Mouse (Mus musculus): ENCODE results near the gene Eml4. TPM values are rescaled to one million over a fixed set of nuclear protein-coding genes. Genes with fewer than 3 reads are reported as not detected.

The Eml4 gene
- polyA plus RNA-seq, 1 experiment from 2014 or later = 24.9 TPM

- ChIA-PET POLR2A (interaction anchor here (1.2 kb wide), 1 partner anchor 37 kb away, joined by 4 read pairs; no protein-coding TSS in a partner anchor), CTCF (interaction anchor here (0.6 to 1.4 kb wide), 4 partner anchors 8 to 56 kb away, joined by 3 to 4 read pairs (median 3); no protein-coding TSS in a partner anchor)
- in situ Hi-C loops (cut with MboI; ENCODE audit: low pct_unique_long_range_greater_than_20kb) = no loop called here
- no peak for TF ChIP-seq CTCF (IDR thresholded peaks at IDR 0.05)
- no peaks in the 10 kb centered on the region for H3K27me3 ChIP-seq
- DNase-seq (ENCODE audit: low read depth, low spot score) (no peak), ATAC-seq (no peak)
Measured at GRCm38 (mm10) chr17:83313046-83313689, 37.6 kb upstream of the Eml4 start.

GRCm38 (mm10) chr17:83315476-83315875 lies 35.3 kb upstream of the Eml4 start:
- in situ Hi-C loops (cut with MboI; ENCODE audit: low pct_unique_long_range_greater_than_20kb) = no loop called here
- ChIA-PET CTCF (interaction anchor here (1.5 kb wide), 1 partner anchor 12 kb away, joined by 3 read pairs; no protein-coding TSS in a partner anchor), POLR2A (no interaction called here)
- no peaks in the 10 kb centered on the region for H3K27me3 ChIP-seq
- TF ChIP-seq CTCF (IDR thresholded peaks at IDR 0.05) = no peak
- DNase-seq (ENCODE audit: low read depth, low spot score) (no peak), ATAC-seq (no peak)

GRCm38 (mm10) chr17:83322621-83323335 lies 28.0 kb upstream of the Eml4 start:
- ChIA-PET CTCF (interaction anchor here (1.4 to 1.8 kb wide), 2 partner anchors 10 to 15 kb away, joined by 3 to 4 read pairs; no protein-coding TSS in a partner anchor), POLR2A (interaction anchor here (0.6 kb wide), 1 partner anchor 164 kb away, joined by 4 read pairs; no protein-coding TSS in a partner anchor)
- H3K27me3 ChIP-seq = no peaks in the 10 kb centered on the region
- TF ChIP-seq CTCF (IDR thresholded peaks at IDR 0.05) = no peak
- DNase-seq (ENCODE audit: low read depth, low spot score) = no peak
- ATAC-seq = no peak
- in situ Hi-C loops (cut with MboI; ENCODE audit: low pct_unique_long_range_greater_than_20kb) = no loop called here

GRCm38 (mm10) chr17:83323410-83324268 lies 27.1 kb upstream of the Eml4 start:
- H3K27me3 ChIP-seq = no peaks in the 10 kb centered on the region
- ChIA-PET POLR2A (interaction anchor here (0.6 kb wide), 2 partner anchors 163 to 531 kb away, joined by 4 read pairs; no protein-coding TSS in a partner anchor), CTCF (interaction anchor here (1.0 to 1.8 kb wide), 3 partner anchors 11 to 31 kb away, joined by 3 to 4 read pairs (median 3); no protein-coding TSS in a partner anchor)
- peak; percentile 64 for DNase-seq (ENCODE audit: low read depth, low spot score)
- in situ Hi-C loops (cut with MboI; ENCODE audit: low pct_unique_long_range_greater_than_20kb) = no loop called here
- ATAC-seq = peak; percentile 89
- no peak for TF ChIP-seq CTCF (IDR thresholded peaks at IDR 0.05)

- in situ Hi-C loops (cut with MboI; ENCODE audit: low pct_unique_long_range_greater_than_20kb) = no loop called here
- CTCF ChIA-PET = interaction anchor here (1.0 to 1.8 kb wide), 3 partner anchors 11 to 31 kb away, joined by 3 to 4 read pairs (median 3); no protein-coding TSS in a partner anchor
- no peak for DNase-seq (ENCODE audit: low read depth, low spot score)
- TF ChIP-seq CTCF (IDR thresholded peaks at IDR 0.05) = no peak
- POLR2A ChIA-PET = interaction anchor here (0.6 kb wide), 1 partner anchor 530 kb away, joined by 4 read pairs; no protein-coding TSS in a partner anchor
- ATAC-seq = no peak
- H3K27me3 ChIP-seq = no peaks in the 10 kb centered on the region
Measured at GRCm38 (mm10) chr17:83324269-83324616, 26.5 kb upstream of the Eml4 start.

GRCm38 (mm10) chr17:83335183-83335584 lies 15.5 kb upstream of the Eml4 start:
- DNase-seq (ENCODE audit: low read depth, low spot score) (no peak), ATAC-seq (no peak)
- no peak for TF ChIP-seq CTCF (IDR thresholded peaks at IDR 0.05)
- H3K27me3 ChIP-seq = no peaks in the 10 kb centered on the region
- CTCF ChIA-PET = interaction anchor here (0.9 kb wide), 1 partner anchor 25 kb away, joined by 3 read pairs; no protein-coding TSS in a partner anchor
- in situ Hi-C loops (cut with MboI; ENCODE audit: low pct_unique_long_range_greater_than_20kb) = no loop called here
- POLR2A ChIA-PET = no interaction called here

GRCm38 (mm10) chr17:83337051-83337898 lies 13.5 kb upstream of the Eml4 start:
- POLR2A ChIA-PET = interaction anchor here (0.7 kb wide), 1 partner anchor 176 kb away, joined by 5 read pairs; no protein-coding TSS in a partner anchor
- CTCF ChIA-PET = interaction anchor here (1.4 to 2.1 kb wide), 4 partner anchors 9 to 13 kb away, joined by 3 to 6 read pairs (median 4); no protein-coding TSS in a partner anchor
- no peaks in the 10 kb centered on the region for H3K27me3 ChIP-seq
- in situ Hi-C loops (cut with MboI; ENCODE audit: low pct_unique_long_range_greater_than_20kb) = no loop called here
- DNase-seq (ENCODE audit: low read depth, low spot score) (no peak), ATAC-seq (peak; percentile 65)
- TF ChIP-seq CTCF (IDR thresholded peaks at IDR 0.05) = peak; percentile 58

GRCm38 (mm10) chr17:83339368-83340085 lies 11.2 kb upstream of the Eml4 start:
- ATAC-seq (no peak), DNase-seq (ENCODE audit: low read depth, low spot score) (no peak)
- no peaks in the 10 kb centered on the region for H3K27me3 ChIP-seq
- POLR2A ChIA-PET = no interaction called here
- CTCF ChIA-PET = no interaction called here
- in situ Hi-C loops (cut with MboI; ENCODE audit: low pct_unique_long_range_greater_than_20kb) = no loop called here
- no peak for TF ChIP-seq CTCF (IDR thresholded peaks at IDR 0.05)

Data from Patski (cell line).